Mouse (Mus musculus): ENCODE measurements around the gene Pfn4.
"Not testable (repeated sequence)": the region's sequence is repeated elsewhere in the genome, so short reads cannot be mapped to it uniquely, and the experiment has no call there.

Pfn4 gene

DNA sequence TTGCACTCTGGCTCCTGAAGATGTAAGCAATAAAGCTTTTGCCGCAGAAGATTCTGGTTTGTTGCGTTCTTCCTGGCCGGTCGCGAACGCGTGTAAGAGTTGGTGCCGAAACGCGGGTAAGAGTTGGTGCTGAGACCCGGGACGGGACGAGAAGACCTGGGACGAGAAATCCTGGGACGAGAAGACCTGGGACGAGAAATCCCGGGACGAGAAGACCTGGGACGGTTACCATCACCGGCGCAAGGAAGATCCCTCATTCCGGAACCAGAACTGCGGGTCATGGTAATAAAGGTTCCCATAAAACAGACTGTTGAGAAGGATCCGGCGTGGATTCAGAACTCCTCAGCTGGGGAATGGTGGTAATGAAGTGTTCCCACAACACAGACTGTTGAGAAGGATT is 19.3 kb downstream of the Pfn4 start:
- not testable (repeated sequence) for DNase-seq (ENCODE audit: low spot score)

DNA sequence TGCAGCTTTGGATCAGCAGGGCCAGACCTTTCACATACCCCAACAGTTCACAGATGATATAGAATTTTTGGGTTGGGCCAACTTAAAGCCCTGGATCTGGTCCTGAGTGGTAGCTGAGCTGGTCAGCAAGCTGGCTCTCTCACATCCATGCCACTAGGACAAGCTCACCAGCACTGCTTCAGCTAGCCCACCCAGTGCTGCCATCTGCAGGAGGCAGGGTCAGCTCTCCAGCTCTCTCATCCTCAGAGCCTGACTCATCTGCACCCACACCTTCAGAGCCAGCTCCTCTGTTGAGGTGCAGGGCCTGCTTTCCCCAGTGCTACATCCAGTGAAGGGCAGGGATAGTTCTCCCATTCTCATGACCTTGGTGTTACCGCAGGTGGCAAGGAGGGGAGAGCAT is 24.9 kb downstream of the Pfn4 start:
- no peak for DNase-seq (ENCODE audit: low spot score)

DNA sequence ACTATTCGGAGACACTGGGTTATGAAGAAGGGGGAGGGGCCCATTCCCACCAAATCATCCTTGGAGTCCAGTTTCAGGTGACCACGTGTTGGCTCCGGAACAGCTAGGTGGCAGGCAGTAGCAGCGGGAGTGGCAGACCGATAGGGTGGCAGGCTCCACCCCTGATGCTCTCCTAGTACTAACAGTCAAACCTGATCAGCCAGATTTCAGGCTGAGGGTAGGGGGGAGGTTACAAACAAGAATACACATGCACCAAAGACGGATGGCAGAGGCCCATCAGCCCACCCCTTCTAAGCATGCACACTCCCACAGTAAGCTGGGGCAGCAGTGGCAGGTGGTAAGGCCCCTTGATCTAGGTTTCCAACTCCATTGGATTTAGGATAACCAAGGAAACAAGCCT is 28.6 kb downstream of the Pfn4 start:
- DNase-seq (ENCODE audit: low spot score), result not testable (repeated sequence)

DNA sequence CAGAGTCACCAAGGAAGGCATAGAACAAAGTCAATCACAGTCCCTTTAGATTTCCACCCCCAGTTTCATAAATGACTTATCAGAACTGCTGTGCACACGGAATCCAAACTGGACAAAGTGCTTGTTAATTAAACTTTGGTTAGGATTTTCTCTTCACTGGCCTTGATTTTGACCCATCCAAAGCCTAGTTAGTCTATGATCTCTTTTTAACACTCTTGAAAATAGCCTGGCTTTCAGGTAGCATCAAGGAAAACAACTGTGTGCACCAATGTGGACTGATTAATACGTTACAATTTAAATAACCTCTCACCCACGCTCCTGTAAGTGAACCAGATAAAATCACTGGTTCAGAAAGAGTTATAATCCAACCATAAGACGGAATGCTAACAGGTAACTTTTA is 42.2 kb downstream of the Pfn4 start:
- DNase-seq (ENCODE audit: low spot score), result no peak

DNA sequence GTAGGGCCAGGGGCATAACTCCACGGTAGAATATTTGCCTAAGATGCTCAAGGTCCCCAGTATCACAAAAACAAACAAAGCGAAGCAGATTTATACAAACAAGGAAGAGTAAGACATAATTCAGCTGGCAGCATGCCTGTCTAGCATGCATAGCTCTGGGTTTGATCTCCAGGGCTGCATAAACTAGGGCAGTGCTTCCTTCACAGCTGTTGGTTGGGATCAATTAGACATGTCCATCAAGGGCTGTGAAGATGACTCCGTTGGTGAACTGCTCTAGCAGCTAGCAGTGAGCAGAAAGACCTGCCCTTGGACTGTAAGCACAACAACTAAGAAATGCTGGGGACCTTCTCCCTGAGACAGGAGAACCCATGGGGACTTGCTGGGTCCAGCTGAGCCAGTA is 42.9 kb downstream of the Pfn4 start:
- no peak for DNase-seq (ENCODE audit: low spot score)

GRCm38 (mm10) chr12:4813636-4814035 is 44.8 kb downstream of the Pfn4 start:
- DNase-seq (ENCODE audit: low spot score), result no peak

GRCm38 (mm10) chr12:4816680-4817360 is 48.0 kb downstream of the Pfn4 start:
- no peak for DNase-seq (ENCODE audit: low spot score)

GRCm38 (mm10) chr12:4817361-4818101 is 48.7 kb downstream of the Pfn4 start, which contains the start of gene Sf3b6:
Gene Sf3b6, plus strand, starts transcription at chr12:4817544.
- DNase-seq (ENCODE audit: low spot score), result peak; percentile 99

- DNase-seq (ENCODE audit: low spot score), result no peak
Measured at GRCm38 (mm10) chr12:4827256-4827655, 58.4 kb downstream of the Pfn4 start.
